Mouse (Mus musculus): ENCODE measurements at regions not wholly inside any gene's neighbourhood (a gene's known extent, or its start where the extent isn't known, plus 50 kb on each side); places are given as distances from the start of the nearest gene placed in this dataset.

DNA sequence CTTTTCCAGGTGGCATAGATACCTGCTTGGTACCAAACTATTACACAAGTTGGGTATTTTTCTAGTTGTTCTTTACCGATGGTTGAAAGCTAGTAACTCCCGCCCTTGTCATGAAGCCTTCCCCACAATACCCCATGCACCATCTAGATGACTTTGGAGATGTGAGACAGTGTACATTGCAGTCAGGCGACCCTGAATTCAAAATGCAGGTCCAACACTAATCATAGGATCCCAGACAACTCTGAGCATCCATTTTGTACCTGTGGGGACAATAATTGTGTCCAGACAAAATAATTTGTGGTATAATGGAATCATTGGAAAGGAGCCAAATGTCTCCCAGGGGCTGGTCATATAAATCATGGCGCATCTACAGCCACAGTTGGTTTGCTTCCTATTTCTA is 54.7 kb upstream of the Ldb2 start:
- dilution Hi-C loops (cut with MboI; ENCODE audit: extremely low pct_ligation_motif_present, extremely low pct_unique_long_range_greater_than_20kb, low sequenced_read_pairs) (no loop called here), in situ Hi-C loops (cut with MboI; ENCODE audit: low pct_ligation_motif_present, low pct_unique_long_range_greater_than_20kb, low sequenced_read_pairs) (no loop called here)
- H3K79me2 ChIP-seq (replicated peaks; ENCODE audit: control insufficient read depth, extremely low read depth, insufficient read depth, poor library complexity, severe bottlenecking): no peaks in the 10 kb centered on the region
- TF ChIP-seq TCF12 (IDR thresholded peaks at IDR 0.05; ENCODE audit: low read depth, low read length) (no peak), SMC3 (IDR thresholded peaks at IDR 0.05; ENCODE audit: low read depth, low read length) (no peak), JUN (IDR thresholded peaks at IDR 0.05; ENCODE audit: insufficient read depth, low read depth, low read length) (no peak), ZNF384 (IDR thresholded peaks at IDR 0.05; ENCODE audit: low read depth, low read length) (no peak), KAT2A (IDR thresholded peaks at IDR 0.05; ENCODE audit: insufficient replicate concordance, low read length) (no peak), ZMIZ1 (IDR thresholded peaks at IDR 0.05; ENCODE audit: low read depth, low read length) (no peak)
- H3K9ac ChIP-seq (ENCODE audit: insufficient read depth, low read depth): no peak overlapping the region
- no peaks in the 10 kb centered on the region for H3K27me3 ChIP-seq (replicated peaks)
- DNase-seq (ENCODE audit: extremely low read depth): no peak
- no peak overlapping the region for H3K4me3 ChIP-seq (replicated peaks in 1 of 3; ENCODE audit: low read depth in 2 of 3, low read length in 2 of 3, poor library complexity in 1 of 3)
- H3K27ac ChIP-seq (ENCODE audit: insufficient read depth, low read depth): no peak overlapping the region
- no peaks in the 10 kb centered on the region for H3K9me3 ChIP-seq (replicated peaks; ENCODE audit: low read length)
- H3K4me1 ChIP-seq (ENCODE audit: control insufficient read depth in 1 of 2, insufficient read depth in 2 of 2): no peaks in the 10 kb centered on the region
- no peak overlapping the region for H3K4me2 ChIP-seq (ENCODE audit: insufficient read depth, low read depth, poor library complexity, severe bottlenecking)
- H3K36me3 ChIP-seq (replicated peaks in 1 of 2; ENCODE audit: control insufficient read depth in 1 of 2, insufficient read depth in 1 of 2, low read length in 1 of 2): no peaks in the 10 kb centered on the region
